Mouse (Mus musculus): ENCODE data around the gene Dnajc5.

Gene Dnajc5

DNA sequence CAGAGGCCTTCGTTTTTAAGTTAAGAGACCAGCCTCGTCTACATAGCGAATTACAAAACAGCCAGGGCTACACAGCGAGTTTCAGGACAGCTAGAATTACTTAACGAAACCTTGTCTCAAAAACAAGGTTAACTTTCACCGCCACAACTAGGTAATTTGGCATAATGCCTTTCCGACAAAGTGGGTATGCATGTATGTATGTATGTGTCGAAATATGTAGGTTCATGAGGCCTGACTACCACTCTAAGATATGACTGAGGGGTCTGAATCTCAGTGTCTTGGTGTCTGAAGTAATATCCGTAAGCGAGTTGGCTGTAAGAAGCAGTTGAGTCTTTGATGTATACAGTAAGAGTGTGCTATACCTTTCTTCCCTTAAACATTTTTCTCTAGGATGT is 81.5 kb downstream of the Dnajc5 start:
- in situ Hi-C loops (cut with MboI, MseI), result no loop called here

DNA sequence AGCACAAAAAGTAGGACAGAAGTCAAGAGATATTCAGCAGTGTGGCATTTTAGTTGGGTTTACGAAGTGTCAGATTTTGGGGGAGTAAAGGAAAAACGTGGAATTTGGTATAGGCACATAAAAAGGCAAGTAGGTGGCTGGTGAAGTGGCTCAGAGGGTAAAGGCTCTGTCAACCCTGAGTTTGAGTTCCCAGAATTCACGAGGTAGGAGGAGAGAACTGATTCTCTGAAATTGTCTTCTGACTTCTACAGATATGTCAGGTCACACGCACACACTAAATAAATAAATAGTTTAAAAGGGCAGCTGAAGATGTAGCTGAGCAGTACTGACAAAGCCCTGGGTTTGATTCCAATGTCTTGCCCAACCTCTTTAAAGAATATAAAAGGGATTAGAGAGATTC is 82.1 kb downstream of the Dnajc5 start:
- in situ Hi-C loops (cut with MboI, MseI), result no loop called here
